Mouse (Mus musculus): ENCODE measurements around the gene Kdm4b. TPM values are rescaled to one million over a fixed set of nuclear protein-coding genes. Genes with fewer than 3 reads are reported as not detected.

The Kdm4b gene
- polyA plus RNA-seq, 1 experiment from 2014 or later: 66.7 TPM

GRCm38 (mm10) chr17:56331256-56331655, 5.4 kb downstream of the Kdm4b start:
- H3K27me3 ChIP-seq: no peaks in the 10 kb centered on the region
- H3K4me1 ChIP-seq (replicated peaks): peaks cover 76% of the 10 kb centered on the region
- no peak overlapping the region for H3K4me3 ChIP-seq
- H3K9ac ChIP-seq: peak overlapping the region; percentile 25; the same call in 1 of the 2 replicates
- no peak overlapping the region for H3K4me2 ChIP-seq
- H3K9me3 ChIP-seq: no peaks in the 10 kb centered on the region
- peak overlapping the region; percentile 35; the same call in 1 of the 2 replicates for H3K27ac ChIP-seq
- peaks cover 6% of the 10 kb centered on the region for H3K36me3 ChIP-seq
- no peak for ATAC-seq (ENCODE audit: low FRiP score)

GRCm38 (mm10) chr17:56332987-56333386, 7.1 kb downstream of the Kdm4b start:
- peaks cover 6% of the 10 kb centered on the region for H3K36me3 ChIP-seq
- no peak overlapping the region for H3K27ac ChIP-seq
- no peak overlapping the region for H3K9ac ChIP-seq
- peaks cover 83% of the 10 kb centered on the region for H3K4me1 ChIP-seq (replicated peaks)
- no peak overlapping the region for H3K4me3 ChIP-seq
- H3K27me3 ChIP-seq: no peaks in the 10 kb centered on the region
- 45% methylated on average over 8 of the region's 8 CpGs for WGBS
- no peaks in the 10 kb centered on the region for H3K9me3 ChIP-seq
- no peak overlapping the region for H3K4me2 ChIP-seq
- ATAC-seq (ENCODE audit: low FRiP score): no peak

- ATAC-seq (ENCODE audit: low FRiP score): no peak
- Histone ChIP-seq H3K4me2 (no peak overlapping the region), H3K27me3 (no peaks in the 10 kb centered on the region), H3K27ac (no peak overlapping the region), H3K36me3 (peaks cover 6% of the 10 kb centered on the region), H3K4me3 (no peak overlapping the region), H3K9me3 (no peaks in the 10 kb centered on the region), H3K4me1 (replicated peaks) (peaks cover 60% of the 10 kb centered on the region), H3K9ac (no peak overlapping the region)
- 52% methylated on average over 4 of the region's 4 CpGs for WGBS
Measured at GRCm38 (mm10) chr17:56337190-56337589, 11.3 kb downstream of the Kdm4b start.

GRCm38 (mm10) chr17:56337791-56338190, 11.9 kb downstream of the Kdm4b start:
- no peak overlapping the region for H3K4me2 ChIP-seq
- no peaks in the 10 kb centered on the region for H3K9me3 ChIP-seq
- WGBS: 95% methylated on average over 6 of the region's 6 CpGs
- ATAC-seq (ENCODE audit: low FRiP score): no peak
- H3K9ac ChIP-seq: no peak overlapping the region
- H3K27me3 ChIP-seq: no peaks in the 10 kb centered on the region
- no peak overlapping the region for H3K27ac ChIP-seq
- H3K4me1 ChIP-seq (replicated peaks): peaks cover 54% of the 10 kb centered on the region
- H3K4me3 ChIP-seq: no peak overlapping the region
- peaks cover 6% of the 10 kb centered on the region for H3K36me3 ChIP-seq

- 49% methylated on average over 4 of the region's 4 CpGs for WGBS
- no peak overlapping the region for H3K4me2 ChIP-seq
- ATAC-seq (ENCODE audit: low FRiP score): no peak
- no peak overlapping the region for H3K4me3 ChIP-seq
- peaks cover 6% of the 10 kb centered on the region for H3K36me3 ChIP-seq
- H3K27ac ChIP-seq: no peak overlapping the region
- H3K9ac ChIP-seq: no peak overlapping the region
- no peaks in the 10 kb centered on the region for H3K27me3 ChIP-seq
- H3K4me1 ChIP-seq (replicated peaks): peaks cover 55% of the 10 kb centered on the region
- no peaks in the 10 kb centered on the region for H3K9me3 ChIP-seq
Measured at GRCm38 (mm10) chr17:56338909-56339308, 13.0 kb downstream of the Kdm4b start.

GRCm38 (mm10) chr17:56340717-56341116, 14.9 kb downstream of the Kdm4b start:
- Histone ChIP-seq H3K36me3 (peaks cover 9% of the 10 kb centered on the region; the same call in 1 of the 2 replicates), H3K4me2 (no peak overlapping the region), H3K27ac (no peak overlapping the region), H3K4me1 (replicated peaks) (peaks cover 51% of the 10 kb centered on the region), H3K9me3 (no peaks in the 10 kb centered on the region), H3K27me3 (no peaks in the 10 kb centered on the region), H3K4me3 (no peak overlapping the region), H3K9ac (0 out of 2 replicates have a peak overlapping the region, but pooled peaks have one; percentile 13)
- no peak for ATAC-seq (ENCODE audit: low FRiP score)

- H3K4me1 ChIP-seq (replicated peaks): peaks cover 48% of the 10 kb centered on the region
- H3K36me3 ChIP-seq: peaks cover 9% of the 10 kb centered on the region; the same call in 1 of the 2 replicates
- H3K9me3 ChIP-seq: no peaks in the 10 kb centered on the region
- no peaks in the 10 kb centered on the region for H3K27me3 ChIP-seq
- no peak for ATAC-seq (ENCODE audit: low FRiP score)
- H3K4me3 ChIP-seq: no peak overlapping the region
- H3K27ac ChIP-seq: no peak overlapping the region
- H3K4me2 ChIP-seq: no peak overlapping the region
- H3K9ac ChIP-seq: no peak overlapping the region
- WGBS: 78% methylated on average over 3 of the region's 3 CpGs
Measured at GRCm38 (mm10) chr17:56343466-56343865, 17.6 kb downstream of the Kdm4b start.

- Histone ChIP-seq H3K36me3 (peaks cover 9% of the 10 kb centered on the region; the same call in 1 of the 2 replicates), H3K9me3 (no peaks in the 10 kb centered on the region), H3K4me2 (no peak overlapping the region), H3K9ac (no peak overlapping the region), H3K27me3 (no peaks in the 10 kb centered on the region), H3K27ac (no peak overlapping the region), H3K4me3 (no peak overlapping the region), H3K4me1 (replicated peaks) (peaks cover 61% of the 10 kb centered on the region)
- 91% methylated on average over 2 of the region's 2 CpGs for WGBS
- ATAC-seq (ENCODE audit: low FRiP score): no peak
Measured at GRCm38 (mm10) chr17:56345364-56345763, 19.5 kb downstream of the Kdm4b start.

- 70% methylated on average over 4 of the region's 4 CpGs for WGBS
- peak overlapping the region; percentile 19; the same call in 1 of the 2 replicates for H3K9ac ChIP-seq
- peaks cover 29% of the 10 kb centered on the region for H3K36me3 ChIP-seq
- H3K27me3 ChIP-seq: no peaks in the 10 kb centered on the region
- H3K4me3 ChIP-seq: no peak overlapping the region
- no peaks in the 10 kb centered on the region for H3K9me3 ChIP-seq
- no peak overlapping the region for H3K27ac ChIP-seq
- H3K4me1 ChIP-seq (replicated peaks): peaks cover 49% of the 10 kb centered on the region
- ATAC-seq (ENCODE audit: low FRiP score): no peak
- no peak overlapping the region for H3K4me2 ChIP-seq
Measured at GRCm38 (mm10) chr17:56348128-56348527, 22.3 kb downstream of the Kdm4b start.

- Histone ChIP-seq H3K9ac (no peak overlapping the region), H3K27me3 (no peaks in the 10 kb centered on the region), H3K27ac (no peak overlapping the region), H3K36me3 (peaks cover 33% of the 10 kb centered on the region), H3K4me3 (no peak overlapping the region), H3K4me1 (replicated peaks) (peaks cover 45% of the 10 kb centered on the region), H3K9me3 (no peaks in the 10 kb centered on the region), H3K4me2 (no peak overlapping the region)
- no peak for ATAC-seq (ENCODE audit: low FRiP score)
Measured at GRCm38 (mm10) chr17:56348586-56348985, 22.7 kb downstream of the Kdm4b start.

- 43% methylated on average over 2 of the region's 2 CpGs for WGBS
- no peak overlapping the region for H3K4me3 ChIP-seq
- peak; percentile 46 for ATAC-seq (ENCODE audit: low FRiP score)
- H3K9ac ChIP-seq: no peak overlapping the region
- no peaks in the 10 kb centered on the region for H3K9me3 ChIP-seq
- peaks cover 39% of the 10 kb centered on the region for H3K4me1 ChIP-seq (replicated peaks)
- H3K27me3 ChIP-seq: no peaks in the 10 kb centered on the region
- no peak overlapping the region for H3K27ac ChIP-seq
- H3K36me3 ChIP-seq: peaks cover 45% of the 10 kb centered on the region
- no peak overlapping the region for H3K4me2 ChIP-seq
Measured at GRCm38 (mm10) chr17:56350694-56351093, 24.8 kb downstream of the Kdm4b start.

GRCm38 (mm10) chr17:56356921-56357885, 31.3 kb downstream of the Kdm4b start:
- Histone ChIP-seq H3K4me3 (no peak overlapping the region), H3K4me1 (replicated peaks) (peaks cover 28% of the 10 kb centered on the region), H3K9ac (no peak overlapping the region), H3K4me2 (no peak overlapping the region), H3K9me3 (no peaks in the 10 kb centered on the region), H3K27ac (0 out of 2 replicates have a peak overlapping the region, but pooled peaks have one; percentile 9), H3K27me3 (no peaks in the 10 kb centered on the region), H3K36me3 (peaks cover 80% of the 10 kb centered on the region)
- WGBS: 70% methylated on average over 9 of the region's 9 CpGs
- peak; percentile 47; the same call in 1 of the 2 replicates for ATAC-seq (ENCODE audit: low FRiP score)

Data from hindbrain, embryonic 13.5 days (tissue).